Comparison of ENCODE assay signal across 12 mouse cellular contexts in genomic region chr6:15737312-15737911, GRCm38 (mm10). TPM values are rescaled to one million over a fixed set of nuclear protein-coding genes. Genes with fewer than 3 reads are reported as not detected.
A peak's percentile ranks its signal among the peaks of the same experiment; 100 is the strongest.
DNase-seq lines count a peak whose midpoint lies in the region; ATAC-seq and TF ChIP-seq lines count a peak whose summit lies in the region.
"Had no signal": no experiment of that assay in that cellular context is flagged by ENCODE, and none has a peak within 500 bp of the region (broad histone marks: within the 10 kb centered on the region; RNA-seq: fewer than 3 reads in every experiment).

No protein-coding gene starts in this region.

- H3K79me2 ChIP-seq in heart, adult 2 months (replicated peaks; ENCODE audit: control insufficient read depth, insufficient read depth, low read length) = peaks cover 5% of the 10 kb centered on the region

- DNase-seq in heart, adult 2 months = no peak
- no peak for DNase-seq in heart, adult 8-10 months (ENCODE audit: low spot score)
- DNase-seq in lung, adult 18-20 months = peak; percentile 40 to 66
- no peak for DNase-seq in lung, postnatal 4 days
- peak; percentile 70 for DNase-seq in brain, embryonic 14.5 days (ENCODE audit: low read depth)
- DNase-seq in embryo, embryonic 10.5 days (ENCODE audit: low spot score) = no peak
- DNase-seq: adrenal gland, postnatal 10 days; embryo, embryonic 11 days; thymus, postnatal 36 days had no signal

- H3K27me3 ChIP-seq in heart, adult 2 months (ENCODE audit: control insufficient read depth, insufficient read depth, low read length) = no peaks in the 10 kb centered on the region
- H3K27me3 ChIP-seq: neural tube, embryonic 15.5 days had no signal

- H3K4me1 ChIP-seq in heart, adult 2 months (ENCODE audit: control insufficient read depth, insufficient read depth, low read length) = peaks cover 16% of the 10 kb centered on the region
- H3K4me1 ChIP-seq: neural tube, embryonic 15.5 days had no signal

- no peak overlapping the region for H3K27ac ChIP-seq in heart, adult 2 months
- H3K27ac ChIP-seq: neural tube, embryonic 15.5 days had no signal

- peaks cover 30% of the 10 kb centered on the region for H3K36me3 ChIP-seq in heart, adult 2 months (ENCODE audit: control insufficient read depth, insufficient read depth, low read length)
- H3K36me3 ChIP-seq: neural tube, embryonic 15.5 days had no signal

- no peak for TF ChIP-seq POLR2A in heart, adult 2 months (IDR thresholded peaks at IDR 0.05; ENCODE audit: insufficient read depth, low read depth, low read length)
- TF ChIP-seq POLR2A in brain, embryonic 14.5 days (IDR thresholded peaks at IDR 0.05; ENCODE audit: borderline replicate concordance, extremely low read depth, insufficient read depth, insufficient read length, poor library complexity, severe bottlenecking) = no peak

- H3K9ac ChIP-seq in heart, adult 2 months (ENCODE audit: low read depth, low read length) = no peak overlapping the region
- H3K9ac ChIP-seq: neural tube, embryonic 15.5 days had no signal

- WGBS in heart, adult 2 months = 30% methylated on average over 8 of the region's 8 CpGs

- H3K4me3 ChIP-seq in heart, adult 2 months = no peak overlapping the region
- H3K4me3 ChIP-seq: neural tube, embryonic 15.5 days had no signal

- no peak for TF ChIP-seq EP300 in heart, adult 2 months (IDR thresholded peaks at IDR 0.05; ENCODE audit: insufficient read depth, low read depth, low read length)

- ATAC-seq in megakaryocyte progenitor cell, adult 5-6 weeks (replicated peaks; ENCODE audit: poor library complexity) = peak; percentile 61
- ATAC-seq: intestine, embryonic 16.5 days had no signal

- intact Hi-C loops in heart, adult 2 months (cut with DNase I) = loop anchor here (5.0 kb wide), 1 partner anchor 540 kb away; no protein-coding TSS in a partner anchor

- peak; percentile 70 for TF ChIP-seq CTCF in heart, adult 2 months (IDR thresholded peaks at IDR 0.05)
- no peak for TF ChIP-seq CTCF in brain, embryonic 14.5 days (IDR thresholded peaks at IDR 0.05; ENCODE audit: borderline replicate concordance, extremely low read depth, insufficient read depth, insufficient read length)

RNA-seq across cellular contexts. Expression of gene Mdfic, which starts 17.0 kb away (rescaled TPM):
- 10 to 100 TPM; 14.5 to 15.3 TPM for total RNA-seq in heart, adult 2 months (2021)
- 5.3 and 10.3 TPM in 2 replicates for polyA plus RNA-seq in heart, adult 2 months (2012; rRNA removed)
- 10 to 100 TPM; 14.4 to 17.5 (median 15.6) TPM for total RNA-seq in heart, adult 8-10 months (2022)
- 4.6 and 6.1 TPM in 2 replicates for polyA plus RNA-seq in brain, embryonic 14.5 days (2012; rRNA removed)
- 7.6 and 8.5 TPM in 2 replicates for total RNA-seq in megakaryocyte progenitor cell, adult 5-6 weeks (2015)
- 9.4 and 10.9 TPM in 2 replicates for total RNA-seq in megakaryocyte progenitor cell, adult 5-6 weeks (2017)

Comparison
In these comparisons a context has a peak if more than half of its experiments do, and no peak if none do; other contexts are left out.
1. DNase-seq: peak in lung, adult 18-20 months (2 of 2) and brain, embryonic 14.5 days (single experiment); none in heart, adult 2 months (0 of 2), heart, adult 8-10 months (single experiment), lung, postnatal 4 days (0 of 2) and embryo, embryonic 10.5 days (single experiment).